Mouse (Mus musculus): ENCODE measurements around the gene Sdhb. TPM values are rescaled to one million over a fixed set of nuclear protein-coding genes. Genes with fewer than 3 reads are reported as not detected.

The Sdhb gene
- polyA plus RNA-seq, 1 experiment, result 9.3 TPM

DNA sequence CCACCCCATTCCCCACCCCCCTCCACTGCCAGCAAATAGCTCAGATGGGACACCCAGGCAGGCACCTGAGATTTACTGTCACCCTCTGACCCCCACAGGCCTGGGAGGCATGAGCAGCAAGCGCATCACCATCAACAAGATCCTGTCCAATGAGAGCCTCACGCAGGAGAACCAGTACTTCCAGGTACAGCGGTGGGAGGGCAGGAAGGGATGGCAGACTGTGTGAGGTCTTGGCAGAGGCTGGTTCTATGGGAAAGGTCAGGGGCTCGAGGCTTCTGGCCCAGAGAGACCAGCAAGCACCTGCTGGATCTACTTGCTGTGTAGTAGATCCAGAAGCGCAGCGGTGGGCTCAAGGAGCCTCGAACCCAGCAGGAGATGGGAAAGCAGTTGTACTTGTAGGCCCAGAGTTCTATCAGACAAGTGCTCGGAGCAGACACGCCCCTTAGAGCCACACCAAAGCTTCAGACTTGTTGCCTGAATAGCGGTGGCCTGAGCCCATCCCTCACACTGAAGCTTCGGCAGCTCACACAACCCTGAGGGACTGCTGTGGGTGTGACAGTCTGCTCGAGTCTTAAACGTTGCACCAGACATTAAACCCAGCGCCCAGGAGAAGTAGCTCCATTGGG is 14.3 kb upstream of the Sdhb start:
- Histone ChIP-seq H3K4me1 (ENCODE audit: control insufficient read depth) (peaks cover 17% of the 10 kb centered on the region), H3K27me3 (ENCODE audit: control insufficient read depth) (no peaks in the 10 kb centered on the region), H3K36me3 (ENCODE audit: control insufficient read depth) (peaks cover 56% of the 10 kb centered on the region), H3K4me3 (replicated peaks) (no peak overlapping the region), H3K9me3 (ENCODE audit: control insufficient read depth, low read length) (no peaks in the 10 kb centered on the region)
- no peak for TF ChIP-seq TAL1 (IDR thresholded peaks at IDR 0.05; ENCODE audit: low read length)
- no peak for TF ChIP-seq GATA1 (IDR thresholded peaks at IDR 0.05; ENCODE audit: low read length)

DNA sequence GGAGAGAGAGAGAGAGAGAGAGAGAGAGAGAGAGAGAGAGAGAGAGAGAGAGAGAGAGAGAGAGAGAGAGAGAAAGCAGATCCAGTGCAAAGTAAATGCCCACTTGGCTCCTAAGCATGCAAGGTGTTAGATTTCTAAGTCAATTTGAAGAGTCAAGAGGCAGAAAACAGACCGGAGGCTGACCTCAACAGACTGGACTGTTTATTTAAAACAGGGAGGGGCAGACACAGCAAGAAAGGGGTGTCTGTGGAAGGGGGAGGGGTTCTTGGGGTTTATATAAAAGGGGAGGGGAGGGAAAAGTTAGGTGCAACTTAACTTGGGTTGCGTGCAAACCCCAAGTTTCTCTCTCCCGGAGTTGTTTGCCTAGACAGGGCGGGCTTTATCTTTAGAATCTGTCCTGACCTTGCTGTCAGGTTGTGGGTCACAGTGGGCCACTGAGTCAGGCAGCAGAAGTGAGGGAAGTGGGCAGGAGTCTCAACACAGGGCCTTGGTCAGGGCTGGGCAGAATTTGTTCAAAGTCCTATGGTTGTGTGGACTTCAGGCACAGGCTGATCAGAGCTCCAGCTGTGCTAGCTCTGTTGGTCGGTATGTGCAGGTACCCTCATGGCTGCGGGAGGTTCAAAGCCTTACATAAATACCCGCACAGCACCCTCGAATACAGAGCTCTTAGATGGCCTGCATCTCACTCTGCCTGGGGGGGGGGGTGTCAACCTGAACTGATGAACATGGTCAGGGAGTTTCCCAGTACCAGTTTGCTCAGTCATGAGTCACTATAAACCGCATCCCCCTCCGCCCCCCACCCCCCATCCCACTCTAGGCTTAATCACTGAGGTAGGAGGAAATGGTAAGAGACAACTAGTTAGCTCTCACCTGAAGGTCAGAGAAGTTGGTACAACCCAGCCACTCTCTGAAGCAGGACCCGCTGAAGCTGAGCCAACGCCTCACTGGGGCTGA is 13.2 kb upstream of the Sdhb start:
- Histone ChIP-seq H3K27me3 (ENCODE audit: control insufficient read depth) (no peaks in the 10 kb centered on the region), H3K4me1 (ENCODE audit: control insufficient read depth) (peaks cover 17% of the 10 kb centered on the region), H3K4me3 (replicated peaks) (no peak overlapping the region), H3K36me3 (ENCODE audit: control insufficient read depth) (peaks cover 56% of the 10 kb centered on the region), H3K9me3 (ENCODE audit: control insufficient read depth, low read length) (no peaks in the 10 kb centered on the region)
- TF ChIP-seq GATA1 (IDR thresholded peaks at IDR 0.05; ENCODE audit: low read length), result no peak
- no peak for TF ChIP-seq TAL1 (IDR thresholded peaks at IDR 0.05; ENCODE audit: low read length)

DNA sequence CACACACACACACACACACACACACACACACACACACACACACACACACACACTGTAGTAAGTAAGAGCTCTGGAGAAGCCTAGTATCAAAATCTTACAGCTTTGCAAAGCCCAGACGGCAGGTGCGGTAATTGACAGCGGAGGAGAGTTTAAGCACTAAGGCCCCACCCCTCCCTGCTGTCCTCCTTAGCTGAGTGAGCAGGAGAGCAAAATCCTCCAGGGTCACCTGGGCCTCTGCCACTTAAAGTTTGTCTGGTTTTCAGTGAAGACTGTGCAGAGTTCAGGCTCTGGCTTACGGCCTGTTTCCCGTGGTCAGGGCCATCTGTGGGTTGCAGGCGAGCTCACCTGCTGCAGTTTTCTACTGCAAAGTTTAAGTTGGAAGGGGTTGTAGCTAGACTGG is 12.5 kb upstream of the Sdhb start:
- H3K4me1 ChIP-seq (ENCODE audit: control insufficient read depth), result peaks cover 17% of the 10 kb centered on the region
- H3K27me3 ChIP-seq (ENCODE audit: control insufficient read depth), result no peaks in the 10 kb centered on the region

DNA sequence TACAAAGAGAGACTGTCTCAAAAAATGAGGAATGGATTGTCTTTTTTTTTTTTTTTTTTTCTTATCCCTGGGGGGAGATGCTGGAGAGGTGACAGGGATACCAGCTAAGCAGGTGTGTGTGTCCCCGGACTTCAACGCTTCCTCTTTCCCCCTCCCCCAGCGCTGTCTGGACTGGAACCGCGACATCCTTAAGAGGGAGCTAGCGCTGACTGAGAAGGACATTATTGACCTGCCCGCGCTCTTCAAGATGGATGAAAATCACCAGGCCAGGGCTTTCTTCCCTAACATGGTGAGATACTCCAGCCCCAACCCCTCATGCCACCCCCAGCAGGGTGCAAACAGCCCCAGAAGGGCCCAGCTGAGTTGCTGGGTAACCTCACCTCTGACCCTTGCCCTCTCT is 12.0 kb upstream of the Sdhb start:
- Histone ChIP-seq H3K9me3 (ENCODE audit: control insufficient read depth, low read length) (no peaks in the 10 kb centered on the region), H3K27me3 (ENCODE audit: control insufficient read depth) (no peaks in the 10 kb centered on the region), H3K4me1 (ENCODE audit: control insufficient read depth) (peaks cover 17% of the 10 kb centered on the region), H3K4me3 (replicated peaks) (no peak overlapping the region), H3K36me3 (ENCODE audit: control insufficient read depth) (peaks cover 55% of the 10 kb centered on the region)
- TF ChIP-seq GATA1 (IDR thresholded peaks at IDR 0.05; ENCODE audit: low read length) (no peak), TAL1 (IDR thresholded peaks at IDR 0.05; ENCODE audit: low read length) (no peak)

More for the DNA sequence above, 12.5 kb upstream of the Sdhb start:
- H3K36me3 ChIP-seq (ENCODE audit: control insufficient read depth), result peaks cover 56% of the 10 kb centered on the region
- H3K4me3 ChIP-seq (replicated peaks), result no peak overlapping the region
- no peaks in the 10 kb centered on the region for H3K9me3 ChIP-seq (ENCODE audit: control insufficient read depth, low read length)
- no peak for TF ChIP-seq TAL1 (IDR thresholded peaks at IDR 0.05; ENCODE audit: low read length)
- no peak for TF ChIP-seq GATA1 (IDR thresholded peaks at IDR 0.05; ENCODE audit: low read length)

DNA sequence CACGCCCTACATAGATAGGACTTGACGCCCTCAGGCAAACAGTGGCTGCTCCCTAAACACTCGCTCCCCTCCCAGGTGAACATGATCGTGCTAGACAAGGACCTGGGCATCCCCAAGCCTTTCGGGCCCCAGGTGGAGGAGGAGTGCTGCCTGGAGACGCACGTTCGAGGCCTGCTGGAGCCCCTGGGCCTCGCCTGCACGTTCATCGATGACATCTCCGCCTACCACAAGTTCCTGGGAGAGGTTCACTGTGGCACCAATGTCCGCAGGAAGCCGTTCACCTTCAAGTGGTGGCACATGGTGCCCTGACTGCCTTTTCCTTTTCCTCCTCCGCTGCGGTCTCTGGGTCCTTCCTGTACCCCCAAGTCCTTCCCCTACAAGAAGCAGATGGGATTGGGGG is 11.4 kb upstream of the Sdhb start:
- H3K36me3 ChIP-seq (ENCODE audit: control insufficient read depth), result peaks cover 49% of the 10 kb centered on the region
- H3K4me1 ChIP-seq (ENCODE audit: control insufficient read depth), result peaks cover 17% of the 10 kb centered on the region
- no peak for TF ChIP-seq GATA1 (IDR thresholded peaks at IDR 0.05; ENCODE audit: low read length)
- TF ChIP-seq TAL1 (IDR thresholded peaks at IDR 0.05; ENCODE audit: low read length), result no peak

DNA sequence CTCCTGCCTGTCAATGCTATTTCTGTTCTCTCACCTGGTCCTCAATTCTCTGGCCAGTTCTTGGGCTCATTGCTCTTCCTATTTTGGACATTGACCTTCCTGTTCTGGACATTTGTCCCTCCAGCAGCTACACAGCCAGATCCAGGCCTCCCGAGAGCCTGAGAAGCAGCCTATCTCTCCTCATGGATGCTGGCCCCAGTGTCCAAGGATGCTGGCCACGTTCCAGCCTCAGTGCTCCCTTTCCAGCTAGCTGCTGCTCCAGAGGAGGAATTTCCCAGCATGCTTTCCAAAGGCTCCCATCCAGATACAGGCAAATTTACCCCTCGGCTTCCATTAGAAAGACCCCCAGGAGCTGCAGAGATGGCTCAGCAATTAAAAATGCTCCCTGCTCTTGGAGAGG is 10.4 kb upstream of the Sdhb start:
- H3K27me3 ChIP-seq (ENCODE audit: control insufficient read depth), result peaks cover 2% of the 10 kb centered on the region
- no peak for TF ChIP-seq GATA1 (IDR thresholded peaks at IDR 0.05; ENCODE audit: low read length)
- no peak for TF ChIP-seq TAL1 (IDR thresholded peaks at IDR 0.05; ENCODE audit: low read length)
- H3K4me1 ChIP-seq (ENCODE audit: control insufficient read depth), result peaks cover 17% of the 10 kb centered on the region
- peaks cover 41% of the 10 kb centered on the region for H3K36me3 ChIP-seq (ENCODE audit: control insufficient read depth)
- H3K9me3 ChIP-seq (ENCODE audit: control insufficient read depth, low read length), result no peaks in the 10 kb centered on the region
- no peak overlapping the region for H3K4me3 ChIP-seq (replicated peaks)

More for the DNA sequence above, 11.4 kb upstream of the Sdhb start:
- Histone ChIP-seq H3K27me3 (ENCODE audit: control insufficient read depth) (no peaks in the 10 kb centered on the region), H3K4me3 (replicated peaks) (no peak overlapping the region), H3K9me3 (ENCODE audit: control insufficient read depth, low read length) (no peaks in the 10 kb centered on the region)

DNA sequence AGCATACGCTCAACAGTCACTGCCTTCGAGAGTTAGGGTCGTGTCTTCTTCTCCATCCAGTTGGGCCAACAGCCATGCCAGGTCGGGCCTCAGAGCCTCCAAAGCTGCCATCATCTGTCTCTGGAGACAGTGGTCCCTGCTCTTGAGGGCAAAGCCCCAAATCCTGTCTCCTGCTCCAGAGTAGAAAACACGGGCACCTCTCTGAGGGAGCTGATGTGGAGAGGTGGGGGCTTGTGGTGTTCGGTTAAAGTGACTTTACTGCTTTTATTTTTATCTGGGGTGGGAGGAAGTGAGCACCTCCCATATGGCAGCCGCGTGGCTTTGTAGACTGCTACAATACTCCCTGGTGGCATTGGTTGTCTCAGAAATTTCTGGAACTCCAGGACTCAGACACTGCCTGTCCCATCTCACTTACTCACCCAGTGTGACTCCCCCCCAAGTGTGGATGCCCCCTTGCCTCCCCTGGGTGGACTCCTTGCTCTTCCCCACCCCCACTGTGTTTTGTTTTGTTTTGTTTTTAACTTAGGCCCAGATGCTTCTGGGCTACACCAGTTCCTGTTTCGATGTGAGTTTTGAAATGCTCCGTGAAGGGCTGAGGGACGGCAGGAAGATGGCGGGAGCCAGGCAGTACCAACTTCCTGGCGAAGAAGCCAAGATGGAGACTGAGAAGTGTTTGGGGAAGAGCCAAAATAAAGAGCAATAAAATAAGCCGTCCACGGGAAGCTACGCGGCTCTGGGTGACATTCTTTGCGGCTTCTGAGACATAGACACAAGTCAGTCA is 9.0 kb upstream of the Sdhb start:
- Histone ChIP-seq H3K36me3 (ENCODE audit: control insufficient read depth) (peaks cover 31% of the 10 kb centered on the region), H3K9me3 (ENCODE audit: control insufficient read depth, low read length) (no peaks in the 10 kb centered on the region), H3K4me3 (replicated peaks) (no peak overlapping the region), H3K27me3 (ENCODE audit: control insufficient read depth) (peaks cover 13% of the 10 kb centered on the region), H3K4me1 (ENCODE audit: control insufficient read depth) (peaks cover 6% of the 10 kb centered on the region)
- no peak for TF ChIP-seq GATA1 (IDR thresholded peaks at IDR 0.05; ENCODE audit: low read length)

DNA sequence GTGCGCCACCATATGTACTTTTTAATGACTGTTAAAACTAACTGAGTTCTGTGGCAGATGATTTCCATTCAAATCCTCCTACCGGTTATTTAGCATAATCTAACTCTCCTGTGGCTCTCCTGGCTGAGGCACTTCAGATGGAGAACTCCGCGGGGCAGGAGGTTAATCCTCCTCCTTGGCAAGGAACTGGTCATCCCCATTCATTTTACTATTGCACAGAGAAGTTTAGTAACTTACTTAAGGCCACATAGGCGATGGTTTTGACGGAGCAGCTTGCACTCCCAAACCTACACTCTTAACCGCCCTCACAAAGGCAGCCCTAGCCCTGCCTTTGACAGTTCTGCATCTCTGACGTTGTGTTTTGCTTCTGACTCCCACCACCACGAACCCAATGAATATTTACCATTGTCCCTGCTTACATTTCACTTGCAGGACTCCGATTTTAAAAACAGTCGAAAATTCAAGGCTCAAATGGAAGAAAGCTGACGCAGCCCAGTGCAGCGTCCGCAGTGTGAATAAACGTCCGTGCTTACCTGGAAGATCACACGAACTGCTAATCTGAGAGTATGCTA is 3.8 kb upstream of the Sdhb start:
- TF ChIP-seq TAL1 (IDR thresholded peaks at IDR 0.05; ENCODE audit: low read length) (no peak), GATA1 (IDR thresholded peaks at IDR 0.05; ENCODE audit: low read length) (no peak)
- Histone ChIP-seq H3K9me3 (ENCODE audit: control insufficient read depth, low read length) (no peaks in the 10 kb centered on the region), H3K4me1 (ENCODE audit: control insufficient read depth) (peaks cover 26% of the 10 kb centered on the region), H3K4me3 (replicated peaks) (peak overlapping the region; percentile 33), H3K27me3 (ENCODE audit: control insufficient read depth) (peaks cover 21% of the 10 kb centered on the region), H3K36me3 (ENCODE audit: control insufficient read depth) (no peaks in the 10 kb centered on the region)
